In genomic region chr9:48985708-48986088, GRCm38 (mm10) we compare ENCODE assay signal across 8 mouse cellular contexts. TPM values are rescaled to one million over a fixed set of nuclear protein-coding genes. Genes with fewer than 3 reads are reported as not detected.
DNase-seq lines count a peak whose midpoint lies in the region; ATAC-seq and TF ChIP-seq lines count a peak whose summit lies in the region.

No protein-coding gene starts in this region.

- TF ChIP-seq POLR2A in myocyte (IDR thresholded peaks at IDR 0.05; ENCODE audit: insufficient read length, low read depth), result no peak

- no peaks in the 10 kb centered on the region for H3K27me3 ChIP-seq in intestine, embryonic 14.5 days (replicated peaks; ENCODE audit: control insufficient read depth, insufficient read depth, low read length)
- no peaks in the 10 kb centered on the region for H3K27me3 ChIP-seq in myocyte (ENCODE audit: control insufficient read depth, insufficient read depth, insufficient read length)

- H3K4me1 ChIP-seq in intestine, embryonic 14.5 days (replicated peaks; ENCODE audit: control insufficient read depth, insufficient read depth, low read length), result peaks cover 20% of the 10 kb centered on the region

- H3K27ac ChIP-seq in left cerebral cortex, adult 2 months, result peak overlapping the region; percentile 91
- peak overlapping the region; percentile 59 for H3K27ac ChIP-seq in intestine, embryonic 14.5 days (ENCODE audit: low read depth)

- H3ac ChIP-seq in myocyte (ENCODE audit: control insufficient read depth, insufficient read length), result peak overlapping the region; percentile 70

- TF ChIP-seq CTCF in left cerebral cortex, adult 2 months (IDR thresholded peaks at IDR 0.05), result no peak

- peak overlapping the region; percentile 69 for H3K4me2 ChIP-seq in intestine, embryonic 14.5 days (ENCODE audit: low read length)
- peak overlapping the region; percentile 76 for H3K4me2 ChIP-seq in myocyte (ENCODE audit: low read depth)

- intact Hi-C loops in left cerebral cortex, adult 2 months (cut with DNase I), result loop anchor here (5.0 kb wide), 1 partner anchor 72 kb away; the partner anchor contains the start of gene Zw10
- intact Hi-C loops in left cerebral cortex, postnatal 36 days (cut with DNase I), result loop anchor here (10.0 kb wide), 1 partner anchor 251 kb away; no protein-coding TSS in a partner anchor

- no peaks in the 10 kb centered on the region for H3K36me3 ChIP-seq in intestine, embryonic 14.5 days (ENCODE audit: control insufficient read depth, insufficient read depth, low read length)
- H3K36me3 ChIP-seq in myocyte (ENCODE audit: control insufficient read depth, insufficient read depth), result no peaks in the 10 kb centered on the region

- no peak for ATAC-seq in intestine, embryonic 14.5 days (replicated peaks; ENCODE audit: low FRiP score, low TSS enrichment, low read depth)
- ATAC-seq in erythroid progenitor cell, adult 5-6 weeks (replicated peaks; ENCODE audit: low FRiP score, poor library complexity, severe bottlenecking), result no peak

- WGBS in intestine, embryonic 14.5 days, result under 1% methylated on average over 20 of the region's 20 CpGs

- H3K9me3 ChIP-seq in intestine, embryonic 14.5 days (ENCODE audit: control insufficient read depth, low read length), result no peaks in the 10 kb centered on the region

- DNase-seq in left cerebral cortex, adult 2 months (ENCODE audit: extremely low spot score in 1 of 2, low spot score in 2 of 2), result no peak
- DNase-seq in left cerebral cortex, postnatal 36 days (ENCODE audit: low spot score in 2 of 2), result no peak
- peak; percentile 58 for DNase-seq in embryo, embryonic 10.5 days (ENCODE audit: low spot score)
- DNase-seq in intestine, embryonic 14.5 days (ENCODE audit: low spot score), result no peak
- no peak for DNase-seq in ovary, postnatal 14 days (ENCODE audit: low spot score)
- no peak for DNase-seq in layer of hippocampus, postnatal 10 days (ENCODE audit: low spot score in 2 of 2)

- peak overlapping the region; percentile 63 for H3K4me3 ChIP-seq in left cerebral cortex, adult 2 months
- peak overlapping the region; percentile 53 for H3K4me3 ChIP-seq in intestine, embryonic 14.5 days (ENCODE audit: low read depth, low read length)
- H3K4me3 ChIP-seq in myocyte, result peak overlapping the region; percentile 70

- peaks cover 48% of the 10 kb centered on the region for H3K79me2 ChIP-seq in myocyte (ENCODE audit: control insufficient read depth, insufficient read depth)

- H3K9ac ChIP-seq in intestine, embryonic 14.5 days (ENCODE audit: low read length), result peak overlapping the region; percentile 74

TF ChIP-seq in myocyte, 11 proteins besides CTCF, POLR2A, EP300 and RAD21:
- TF ChIP-seq MAX (IDR thresholded peaks at IDR 0.05; ENCODE audit: low read depth) (no peak), REST (IDR thresholded peaks at IDR 0.05; ENCODE audit: insufficient read depth, insufficient read length) (no peak), CEBPB (IDR thresholded peaks at IDR 0.05; ENCODE audit: insufficient read depth, poor library complexity, severe bottlenecking) (no peak), MYOG (IDR thresholded peaks at IDR 0.05; ENCODE audit: control insufficient read depth in 1 of 3, insufficient read depth in 1 of 3, insufficient read length in 2 of 3, low read depth in 2 of 3) (no peak), SRF (IDR thresholded peaks at IDR 0.05; ENCODE audit: control insufficient read depth, insufficient read length, low read depth) (no peak), USF1 (IDR thresholded peaks at IDR 0.05; ENCODE audit: low read depth) (no peak), TCF3 (IDR thresholded peaks at IDR 0.05; ENCODE audit: insufficient read length, low read depth) (no peak), POLR2AphosphoS2 (IDR thresholded peaks at IDR 0.05; ENCODE audit: insufficient read length, low read depth) (no peak), MYOD1 (IDR thresholded peaks at IDR 0.05; ENCODE audit: control insufficient read depth in 1 of 3, insufficient read length in 2 of 3, low read depth in 2 of 3) (no peak), E2F4 (IDR thresholded peaks at IDR 0.05; ENCODE audit: insufficient read depth) (no peak), TCF12 (IDR thresholded peaks at IDR 0.05; ENCODE audit: insufficient read depth, poor library complexity, severe bottlenecking) (no peak)

RNA-seq across cellular contexts. Expression of gene Usp28, which starts 0.5 kb away (rescaled TPM):
- total RNA-seq in left cerebral cortex, adult 2 months (2021), result 10 to 100 TPM; 46.3 to 49.6 TPM
- total RNA-seq in left cerebral cortex, postnatal 36 days (2021), result 10 to 100 TPM; 35.6 to 52.3 TPM
- polyA plus RNA-seq in intestine, embryonic 14.5 days (2014; fragmentation: Nextera tagmentation; extraction: Ambion mirVana), result 26.7 and 30.7 TPM in 2 replicates
- 27.5 TPM for polyA plus RNA-seq in myocyte (2012; fragmentation: generic; extraction: Trizol)
- 1.8 and 11.3 TPM in 2 replicates for total RNA-seq in erythroid progenitor cell, adult 5-6 weeks (2015; ENCODE audit: low replicate concordance)
- total RNA-seq in erythroid progenitor cell, adult 5-6 weeks (2017; ENCODE audit: low replicate concordance), result 0.76 and 0.90 TPM in 2 replicates
- 10 to 100 TPM; 36.3 to 39.2 TPM for total RNA-seq in layer of hippocampus, postnatal 10 days (2021)

RNA-seq across cellular contexts. Expression of gene Htr3b, which starts 20.9 kb away (rescaled TPM):
- total RNA-seq in left cerebral cortex, adult 2 months (2021), result not detected
- not detected for total RNA-seq in left cerebral cortex, postnatal 36 days (2021)
- 2.3 and 3.3 TPM in 2 replicates for polyA plus RNA-seq in intestine, embryonic 14.5 days (2014; fragmentation: Nextera tagmentation; extraction: Ambion mirVana)
- polyA plus RNA-seq in myocyte (2012; fragmentation: generic; extraction: Trizol), result not detected
- not detected in 2 replicates for total RNA-seq in erythroid progenitor cell, adult 5-6 weeks (2015; ENCODE audit: low replicate concordance)
- total RNA-seq in erythroid progenitor cell, adult 5-6 weeks (2017; ENCODE audit: low replicate concordance), result not detected in 2 replicates
- total RNA-seq in layer of hippocampus, postnatal 10 days (2021), result not detected
